Mouse (Mus musculus) kidney, postnatal 0 days (tissue): Measurements from ENCODE around the gene Kidins220. TPM values are rescaled to one million over a fixed set of nuclear protein-coding genes. Genes with fewer than 3 reads are reported as not detected.

ENCODE experiments used
- ATAC-seq: fragments of 200-750 bp; cut with Nextera tagmentation; replicated peaks from 2 replicates; pipeline ENCODE4 v1.8.0; 2017; ENCODE audit warnings: low read depth, moderate number of reproducible peaks, moderate TSS enrichment, moderate library complexity; ENCODE audit not compliant: low FRiP score
- DNase-seq: peaks from one replicate; pipeline ENCODE4 v3.0.0-alpha.2; 2016; ENCODE audit warnings: low spot score
- H3K27ac ChIP-seq: fragments of 300-500 bp; sonication (generic); 2 replicates; pipeline ENCODE4 v1.5.1; 2014; ENCODE audit warnings: mild to moderate bottlenecking
- H3K27me3 ChIP-seq: fragments of 300-500 bp; sonication (generic); 2 replicates; pipeline ENCODE4 v1.6.1; 2014; ENCODE audit warnings: low read length, mixed read lengths; ENCODE audit not compliant: insufficient read depth
- H3K36me3 ChIP-seq: fragments of 300-500 bp; sonication (generic); 2 replicates; pipeline ENCODE4 v1.6.1; 2014; ENCODE audit warnings: low read length, mixed read lengths; ENCODE audit not compliant: insufficient read depth
- H3K4me1 ChIP-seq: fragments of 300-500 bp; sonication (generic); replicated peaks from 2 replicates; pipeline ENCODE4 v1.6.1; 2014; ENCODE audit warnings: antibody characterized with exemption, low read length, mixed read lengths; ENCODE audit not compliant: insufficient read depth
- H3K4me2 ChIP-seq: fragments of 300-500 bp; sonication (generic); 2 replicates; pipeline ENCODE4 v1.6.1; 2014; ENCODE audit warnings: mild to moderate bottlenecking, low read length, moderate library complexity, mixed read lengths
- H3K4me3 ChIP-seq: fragments of 300-500 bp; sonication (generic); replicated peaks from 2 replicates; pipeline ENCODE4 v1.5.1; 2014; ENCODE audit warnings: low read depth, low read length
- H3K9ac ChIP-seq: fragments of 300-500 bp; sonication (generic); 2 replicates; pipeline ENCODE4 v1.6.1; 2014; ENCODE audit warnings: low read depth, low read length
- H3K9me3 ChIP-seq: fragments of 300-500 bp; sonication (generic); replicated peaks from 2 replicates; pipeline ENCODE4 v1.6.1; 2016; ENCODE audit warnings: low read length, inconsistent platforms, mixed read lengths
- CTCF ChIP-seq: IDR thresholded peaks from 2 replicates; pipeline ENCODE4 v1.5.1; 2016; ENCODE audit warnings: antibody characterized with exemption, low read depth, mild to moderate bottlenecking, moderate library complexity
- WGBS: fragments of 180-500 bp; shearing (Covaris S2); extraction: QIAGEN DNeasy Blood & Tissue Kit; methylation state at CpG from one replicate; pipeline ENCODE4 v1.1.7; 2014; 5-methylcytosine and 5-hydroxymethylcytosine counted together
- polyA plus RNA-seq: library from polyadenylated mRNA; unstranded; fragments of >200 nt; fragmentation: Nextera tagmentation; extraction: Ambion mirVana; gene quantifications from 2 replicates; pipeline ENCODE4 v1.2.1, GENCODE M21; 2015

Gene Kidins220
- polyA plus RNA-seq, 1 experiment from 2014 or later = 25.1 TPM

- Histone ChIP-seq H3K4me3 (no peak overlapping the region), H3K4me1 (no peaks in the 10 kb centered on the region), H3K36me3 (no peaks in the 10 kb centered on the region), H3K27me3 (no peaks in the 10 kb centered on the region), H3K9ac (no peak overlapping the region), H3K9me3 (no peaks in the 10 kb centered on the region), H3K4me2 (no peak overlapping the region), H3K27ac (no peak overlapping the region)
- DNase-seq (peak; percentile 26), ATAC-seq (no peak)
- no peak for TF ChIP-seq CTCF
- 55% methylated on average over 4 of the region's 4 CpGs for WGBS
These were observed 98.6 kb downstream of the Kidins220 start for GRCm38 (mm10) chr12:25073374-25073773.

GRCm38 (mm10) chr12:25074344-25074743 is 99.6 kb downstream of the Kidins220 start:
- DNase-seq (no peak), ATAC-seq (no peak)
- Histone ChIP-seq H3K27me3 (no peaks in the 10 kb centered on the region), H3K4me1 (no peaks in the 10 kb centered on the region), H3K9me3 (no peaks in the 10 kb centered on the region), H3K9ac (no peak overlapping the region), H3K27ac (no peak overlapping the region), H3K36me3 (no peaks in the 10 kb centered on the region), H3K4me3 (no peak overlapping the region), H3K4me2 (no peak overlapping the region)
- TF ChIP-seq CTCF = no peak
- 78% methylated on average over 3 of the region's 3 CpGs for WGBS

- Histone ChIP-seq H3K4me3 (no peak overlapping the region), H3K36me3 (no peaks in the 10 kb centered on the region), H3K9ac (no peak overlapping the region), H3K27ac (no peak overlapping the region), H3K27me3 (no peaks in the 10 kb centered on the region), H3K9me3 (no peaks in the 10 kb centered on the region), H3K4me1 (peaks cover 6% of the 10 kb centered on the region; the same call in 1 of the 2 replicates), H3K4me2 (peak overlapping the region; percentile 27)
- DNase-seq (peak; percentile 29), ATAC-seq (no peak; the same call in 1 of the 2 replicates)
- WGBS = 36% methylated on average over 26 of the region's 26 CpGs
- TF ChIP-seq CTCF = no peak
These were observed 108.8 kb downstream of the Kidins220 start for GRCm38 (mm10) chr12:25083260-25084178.

GRCm38 (mm10) chr12:25086966-25087365 is 112.2 kb downstream of the Kidins220 start:
- DNase-seq (no peak), ATAC-seq (no peak)
- Histone ChIP-seq H3K4me2 (no peak overlapping the region), H3K9ac (no peak overlapping the region), H3K36me3 (no peaks in the 10 kb centered on the region), H3K27ac (no peak overlapping the region), H3K4me1 (peaks cover 6% of the 10 kb centered on the region; the same call in 1 of the 2 replicates), H3K9me3 (no peaks in the 10 kb centered on the region), H3K4me3 (no peak overlapping the region), H3K27me3 (no peaks in the 10 kb centered on the region)
- TF ChIP-seq CTCF = no peak
- WGBS = 35% methylated on average over 4 of the region's 4 CpGs

- DNase-seq = no peak
- 65% methylated on average over 1 of the region's 1 CpGs for WGBS
- no peak for TF ChIP-seq CTCF
These were observed 114.7 kb downstream of the Kidins220 start for GRCm38 (mm10) chr12:25089433-25089832.

GRCm38 (mm10) chr12:25092027-25092704 is 117.4 kb downstream of the Kidins220 start:
- H3K4me1 ChIP-seq = peaks cover 3% of the 10 kb centered on the region
- peak overlapping the region; percentile 67 for H3K4me2 ChIP-seq
- DNase-seq (peak; percentile 95), ATAC-seq (peak; percentile 60)
- no peaks in the 10 kb centered on the region for H3K9me3 ChIP-seq
- no peaks in the 10 kb centered on the region for H3K27me3 ChIP-seq
- no peaks in the 10 kb centered on the region for H3K36me3 ChIP-seq
- H3K4me3 ChIP-seq = peak overlapping the region; percentile 88
- H3K27ac ChIP-seq = peak overlapping the region; percentile 80
- 6% methylated on average over 25 of the region's 25 CpGs for WGBS
- peak; percentile 100 for TF ChIP-seq CTCF
- peak overlapping the region; percentile 52; the same call in 1 of the 2 replicates for H3K9ac ChIP-seq

More at GRCm38 (mm10) chr12:25089433-25089832, 114.7 kb downstream of the Kidins220 start:
- H3K27me3 ChIP-seq = no peaks in the 10 kb centered on the region
- H3K36me3 ChIP-seq = no peaks in the 10 kb centered on the region
- H3K9ac ChIP-seq = no peak overlapping the region
- H3K4me2 ChIP-seq = no peak overlapping the region
- H3K4me3 ChIP-seq = no peak overlapping the region
- no peak for ATAC-seq
- no peaks in the 10 kb centered on the region for H3K9me3 ChIP-seq
- H3K27ac ChIP-seq = no peak overlapping the region
- peaks cover 3% of the 10 kb centered on the region for H3K4me1 ChIP-seq
